Mouse (Mus musculus) lung, postnatal 0 days (tissue): ENCODE results near the gene Sh2d3c.

Experiments used
- CTCF ChIP-seq: IDR thresholded peaks from 2 replicates; pipeline ENCODE4 v1.5.1; 2016; ENCODE audit warnings: antibody characterized with exemption, mild to moderate bottlenecking
- EP300 ChIP-seq: IDR thresholded peaks from 2 replicates; pipeline ENCODE4 v1.6.1; 2016; ENCODE audit warnings: antibody characterized with exemption, mild to moderate bottlenecking, control low read depth

GRCm38 (mm10) chr2:32732695-32733094 lies 11.8 kb downstream of the Sh2d3c start:
- TF ChIP-seq CTCF (no peak), EP300 (no peak)
